Mouse (Mus musculus): ENCODE measurements at regions not wholly inside any gene's neighbourhood (a gene's known extent, or its start where the extent isn't known, plus 50 kb on each side); places are given as distances from the start of the nearest gene placed in this dataset.

GRCm38 (mm10) chr15:93874206-93874605 lies 278.5 kb upstream of the Prickle1 start:
- H3K4me3 ChIP-seq (ENCODE audit: low read length): no peak overlapping the region
- no peak for ATAC-seq (ENCODE audit: low FRiP score, low TSS enrichment)
- no peaks in the 10 kb centered on the region for H3K4me1 ChIP-seq (ENCODE audit: control insufficient read depth, insufficient read depth, low read length)
- no peaks in the 10 kb centered on the region for H3K36me3 ChIP-seq (ENCODE audit: control insufficient read depth, insufficient read depth, low read length)
- H3K27ac ChIP-seq (ENCODE audit: low read depth, low read length): no peak overlapping the region
- H3K27me3 ChIP-seq (ENCODE audit: control insufficient read depth, insufficient read depth, low read length): no peaks in the 10 kb centered on the region
- H3K4me2 ChIP-seq (replicated peaks; ENCODE audit: low read depth, low read length): no peak overlapping the region
- no peak overlapping the region for H3K9ac ChIP-seq (ENCODE audit: low read depth, low read length)
- no peaks in the 10 kb centered on the region for H3K9me3 ChIP-seq (ENCODE audit: control insufficient read depth, low read length)
- WGBS: 56% methylated on average over 6 of the region's 6 CpGs

- WGBS: 61% methylated on average over 12 of the region's 12 CpGs
- H3K4me1 ChIP-seq (ENCODE audit: control insufficient read depth, insufficient read depth, low read length): 0 out of 2 replicates have a peak, but pooled peaks cover 3% of the 10 kb centered on the region
- H3K27me3 ChIP-seq (ENCODE audit: control insufficient read depth, insufficient read depth, low read length): no peaks in the 10 kb centered on the region
Measured at GRCm38 (mm10) chr15:93857336-93857901, 261.7 kb upstream of the Prickle1 start.

GRCm38 (mm10) chr15:93853221-93853620 lies 257.5 kb upstream of the Prickle1 start:
- 25% methylated on average over 3 of the region's 3 CpGs for WGBS
- Histone ChIP-seq H3K4me1 (ENCODE audit: control insufficient read depth, insufficient read depth, low read length) (0 out of 2 replicates have a peak, but pooled peaks cover 3% of the 10 kb centered on the region), H3K9me3 (ENCODE audit: control insufficient read depth, low read length) (no peaks in the 10 kb centered on the region), H3K4me2 (replicated peaks; ENCODE audit: low read depth, low read length) (no peak overlapping the region), H3K4me3 (ENCODE audit: low read length) (no peak overlapping the region), H3K27ac (ENCODE audit: low read depth, low read length) (no peak overlapping the region; the same call in 1 of the 2 replicates), H3K27me3 (ENCODE audit: control insufficient read depth, insufficient read depth, low read length) (no peaks in the 10 kb centered on the region), H3K9ac (ENCODE audit: low read depth, low read length) (no peak overlapping the region), H3K36me3 (ENCODE audit: control insufficient read depth, insufficient read depth, low read length) (no peaks in the 10 kb centered on the region)
- peak; percentile 60 for ATAC-seq (ENCODE audit: low FRiP score, low TSS enrichment)

More at GRCm38 (mm10) chr15:93857336-93857901, 261.7 kb upstream of the Prickle1 start:
- Histone ChIP-seq H3K9ac (ENCODE audit: low read depth, low read length) (no peak overlapping the region), H3K27ac (ENCODE audit: low read depth, low read length) (no peak overlapping the region), H3K36me3 (ENCODE audit: control insufficient read depth, insufficient read depth, low read length) (no peaks in the 10 kb centered on the region), H3K4me2 (replicated peaks; ENCODE audit: low read depth, low read length) (no peak overlapping the region), H3K9me3 (ENCODE audit: control insufficient read depth, low read length) (no peaks in the 10 kb centered on the region), H3K4me3 (ENCODE audit: low read length) (no peak overlapping the region)
- no peak for ATAC-seq (ENCODE audit: low FRiP score, low TSS enrichment)

- WGBS: 83% methylated on average over 4 of the region's 4 CpGs
- Histone ChIP-seq H3K4me1 (ENCODE audit: control insufficient read depth, insufficient read depth, low read length) (0 out of 2 replicates have a peak, but pooled peaks cover 3% of the 10 kb centered on the region), H3K27me3 (ENCODE audit: control insufficient read depth, insufficient read depth, low read length) (no peaks in the 10 kb centered on the region), H3K9ac (ENCODE audit: low read depth, low read length) (no peak overlapping the region), H3K36me3 (ENCODE audit: control insufficient read depth, insufficient read depth, low read length) (no peaks in the 10 kb centered on the region), H3K4me2 (replicated peaks; ENCODE audit: low read depth, low read length) (no peak overlapping the region), H3K4me3 (ENCODE audit: low read length) (no peak overlapping the region), H3K9me3 (ENCODE audit: control insufficient read depth, low read length) (no peaks in the 10 kb centered on the region), H3K27ac (ENCODE audit: low read depth, low read length) (no peak overlapping the region)
- no peak for ATAC-seq (ENCODE audit: low FRiP score, low TSS enrichment)
Measured at GRCm38 (mm10) chr15:93852126-93852525, 256.4 kb upstream of the Prickle1 start.

GRCm38 (mm10) chr15:93850388-93850787 lies 254.7 kb upstream of the Prickle1 start:
- no peak for ATAC-seq (ENCODE audit: low FRiP score, low TSS enrichment)
- H3K27ac ChIP-seq (ENCODE audit: low read depth, low read length): no peak overlapping the region
- H3K9ac ChIP-seq (ENCODE audit: low read depth, low read length): no peak overlapping the region
- H3K4me1 ChIP-seq (ENCODE audit: control insufficient read depth, insufficient read depth, low read length): peaks cover 8% of the 10 kb centered on the region; the same call in 1 of the 2 replicates
- H3K36me3 ChIP-seq (ENCODE audit: control insufficient read depth, insufficient read depth, low read length): no peaks in the 10 kb centered on the region
- H3K4me3 ChIP-seq (ENCODE audit: low read length): no peak overlapping the region
- H3K4me2 ChIP-seq (replicated peaks; ENCODE audit: low read depth, low read length): no peak overlapping the region
- no peaks in the 10 kb centered on the region for H3K9me3 ChIP-seq (ENCODE audit: control insufficient read depth, low read length)
- WGBS: 71% methylated on average over 6 of the region's 6 CpGs
- no peaks in the 10 kb centered on the region for H3K27me3 ChIP-seq (ENCODE audit: control insufficient read depth, insufficient read depth, low read length)

GRCm38 (mm10) chr15:93848830-93849229 lies 253.1 kb upstream of the Prickle1 start:
- H3K9me3 ChIP-seq (ENCODE audit: control insufficient read depth, low read length): no peaks in the 10 kb centered on the region
- no peak overlapping the region for H3K27ac ChIP-seq (ENCODE audit: low read depth, low read length)
- no peak overlapping the region for H3K4me2 ChIP-seq (replicated peaks; ENCODE audit: low read depth, low read length)
- no peak overlapping the region for H3K9ac ChIP-seq (ENCODE audit: low read depth, low read length)
- no peak for ATAC-seq (ENCODE audit: low FRiP score, low TSS enrichment)
- H3K4me3 ChIP-seq (ENCODE audit: low read length): no peak overlapping the region
- WGBS: 77% methylated on average over 4 of the region's 4 CpGs
- no peaks in the 10 kb centered on the region for H3K27me3 ChIP-seq (ENCODE audit: control insufficient read depth, insufficient read depth, low read length)
- no peaks in the 10 kb centered on the region for H3K36me3 ChIP-seq (ENCODE audit: control insufficient read depth, insufficient read depth, low read length)
- peaks cover 11% of the 10 kb centered on the region; the same call in 1 of the 2 replicates for H3K4me1 ChIP-seq (ENCODE audit: control insufficient read depth, insufficient read depth, low read length)

- WGBS: 89% methylated on average over 4 of the region's 4 CpGs
- H3K27me3 ChIP-seq (ENCODE audit: control insufficient read depth, insufficient read depth, low read length): no peaks in the 10 kb centered on the region
- no peak for ATAC-seq (ENCODE audit: low FRiP score, low TSS enrichment)
- H3K4me3 ChIP-seq (ENCODE audit: low read length): no peak overlapping the region
- H3K4me1 ChIP-seq (ENCODE audit: control insufficient read depth, insufficient read depth, low read length): peaks cover 8% of the 10 kb centered on the region; the same call in 1 of the 2 replicates
- no peak overlapping the region for H3K9ac ChIP-seq (ENCODE audit: low read depth, low read length)
- no peaks in the 10 kb centered on the region for H3K36me3 ChIP-seq (ENCODE audit: control insufficient read depth, insufficient read depth, low read length)
- H3K4me2 ChIP-seq (replicated peaks; ENCODE audit: low read depth, low read length): no peak overlapping the region
- H3K9me3 ChIP-seq (ENCODE audit: control insufficient read depth, low read length): no peaks in the 10 kb centered on the region
- no peak overlapping the region for H3K27ac ChIP-seq (ENCODE audit: low read depth, low read length)
Measured at GRCm38 (mm10) chr15:93846797-93847196, 251.1 kb upstream of the Prickle1 start.

- Histone ChIP-seq H3K27ac (ENCODE audit: low read depth, low read length) (no peak overlapping the region), H3K36me3 (ENCODE audit: control insufficient read depth, insufficient read depth, low read length) (no peaks in the 10 kb centered on the region), H3K4me1 (ENCODE audit: control insufficient read depth, insufficient read depth, low read length) (peaks cover 8% of the 10 kb centered on the region; the same call in 1 of the 2 replicates), H3K4me3 (ENCODE audit: low read length) (no peak overlapping the region), H3K9me3 (ENCODE audit: control insufficient read depth, low read length) (no peaks in the 10 kb centered on the region), H3K9ac (ENCODE audit: low read depth, low read length) (no peak overlapping the region), H3K27me3 (ENCODE audit: control insufficient read depth, insufficient read depth, low read length) (no peaks in the 10 kb centered on the region), H3K4me2 (replicated peaks; ENCODE audit: low read depth, low read length) (no peak overlapping the region)
- no peak for ATAC-seq (ENCODE audit: low FRiP score, low TSS enrichment)
- 38% methylated on average over 6 of the region's 6 CpGs for WGBS
Measured at GRCm38 (mm10) chr15:93845801-93846200, 250.1 kb upstream of the Prickle1 start.

GRCm38 (mm10) chr15:93832956-93833355 lies 237.3 kb upstream of the Prickle1 start:
- ATAC-seq (ENCODE audit: low FRiP score, low TSS enrichment): no peak
- H3K27ac ChIP-seq (ENCODE audit: low read depth, low read length): no peak overlapping the region
- no peak overlapping the region for H3K4me2 ChIP-seq (replicated peaks; ENCODE audit: low read depth, low read length)

More at GRCm38 (mm10) chr15:93832956-93833355, 237.3 kb upstream of the Prickle1 start:
- no peaks in the 10 kb centered on the region for H3K27me3 ChIP-seq (ENCODE audit: control insufficient read depth, insufficient read depth, low read length)
- H3K9me3 ChIP-seq (ENCODE audit: control insufficient read depth, low read length): no peaks in the 10 kb centered on the region
- H3K9ac ChIP-seq (ENCODE audit: low read depth, low read length): no peak overlapping the region
- no peak overlapping the region for H3K4me3 ChIP-seq (ENCODE audit: low read length)
- WGBS: 41% methylated on average over 1 of the region's 1 CpGs
- no peaks in the 10 kb centered on the region for H3K36me3 ChIP-seq (ENCODE audit: control insufficient read depth, insufficient read depth, low read length)
- no peaks in the 10 kb centered on the region for H3K4me1 ChIP-seq (ENCODE audit: control insufficient read depth, insufficient read depth, low read length)
